Mouse (Mus musculus): ENCODE measurements around the gene Arf3. TPM values are rescaled to one million over a fixed set of nuclear protein-coding genes. Genes with fewer than 3 reads are reported as not detected.

Arf3 gene
- polyA plus RNA-seq, 1 experiment from 2014 or later: 37.1 TPM

Other genes with a start within 250 kb of the Arf3 start
- 97.3 and 99.7 TPM in 2 replicates for gene Kansl2, start 228.9 kb downstream of the Arf3 start, polyA plus RNA-seq (2014; fragmentation: Nextera tagmentation; extraction: Ambion mirVana)
- gene Ccnt1, start 192.3 kb downstream of the Arf3 start, polyA plus RNA-seq (2014; fragmentation: Nextera tagmentation; extraction: Ambion mirVana): 48.7 and 52.6 TPM in 2 replicates
- gene 4930415O20Rik, start 192.2 kb downstream of the Arf3 start, polyA plus RNA-seq (2014; fragmentation: Nextera tagmentation; extraction: Ambion mirVana): 0.35 and 0.59 TPM in 2 replicates
- gene Adcy6, start 153.1 kb downstream of the Arf3 start, polyA plus RNA-seq (2014; fragmentation: Nextera tagmentation; extraction: Ambion mirVana): 19.8 and 21.9 TPM in 2 replicates
- 31.5 and 34.8 TPM in 2 replicates for gene Cacnb3, start 132.4 kb downstream of the Arf3 start, polyA plus RNA-seq (2014; fragmentation: Nextera tagmentation; extraction: Ambion mirVana)
- gene Ddx23, start 100.3 kb downstream of the Arf3 start, polyA plus RNA-seq (2014; fragmentation: Nextera tagmentation; extraction: Ambion mirVana): 27.1 TPM in 2 replicates
- gene Rnd1, start 85.8 kb downstream of the Arf3 start, polyA plus RNA-seq (2014; fragmentation: Nextera tagmentation; extraction: Ambion mirVana): 0.83 and 1.0 TPM in 2 replicates
- gene Ccdc65, start 55.0 kb downstream of the Arf3 start, polyA plus RNA-seq (2014; fragmentation: Nextera tagmentation; extraction: Ambion mirVana): 0.57 and 1.6 TPM in 2 replicates
- gene Fkbp11, start 35.0 kb downstream of the Arf3 start, polyA plus RNA-seq (2014; fragmentation: Nextera tagmentation; extraction: Ambion mirVana): 47.9 and 53.1 TPM in 2 replicates
- 0.12 TPM in 1 of 2 replicates, not detected in the other for gene Wnt10b, start 14.9 kb upstream of the Arf3 start, polyA plus RNA-seq (2014; fragmentation: Nextera tagmentation; extraction: Ambion mirVana)
- not detected in 2 replicates for gene Wnt1, start 26.6 kb upstream of the Arf3 start, polyA plus RNA-seq (2014; fragmentation: Nextera tagmentation; extraction: Ambion mirVana)
- gene Ddn, start 46.3 kb upstream of the Arf3 start, polyA plus RNA-seq (2014; fragmentation: Nextera tagmentation; extraction: Ambion mirVana): not detected in 2 replicates
- 77.0 and 77.3 TPM in 2 replicates for gene Prkag1, start 68.3 kb upstream of the Arf3 start, polyA plus RNA-seq (2014; fragmentation: Nextera tagmentation; extraction: Ambion mirVana)
- gene Kmt2d, start 108.0 kb upstream of the Arf3 start, polyA plus RNA-seq (2014; fragmentation: Nextera tagmentation; extraction: Ambion mirVana): 16.2 and 17.5 TPM in 2 replicates
- 9.5 and 11.4 TPM in 2 replicates for gene Rhebl1, start 131.3 kb upstream of the Arf3 start, polyA plus RNA-seq (2014; fragmentation: Nextera tagmentation; extraction: Ambion mirVana)
- gene Dhh, start 135.3 kb upstream of the Arf3 start, polyA plus RNA-seq (2014; fragmentation: Nextera tagmentation; extraction: Ambion mirVana): 0.62 and 1.0 TPM in 2 replicates
- gene Lmbr1l, start 155.0 kb upstream of the Arf3 start, polyA plus RNA-seq (2014; fragmentation: Nextera tagmentation; extraction: Ambion mirVana): 4.1 and 5.5 TPM in 2 replicates
- 1,667 and 1,776 TPM in 2 replicates for gene Tuba1b, start 171.4 kb upstream of the Arf3 start, polyA plus RNA-seq (2014; fragmentation: Nextera tagmentation; extraction: Ambion mirVana)
- gene Gm49450, start 190.3 kb upstream of the Arf3 start, polyA plus RNA-seq (2014; fragmentation: Nextera tagmentation; extraction: Ambion mirVana): not detected in 2 replicates
- gene Tuba1a, start 190.5 kb upstream of the Arf3 start, polyA plus RNA-seq (2014; fragmentation: Nextera tagmentation; extraction: Ambion mirVana): 1,282 and 1,437 TPM in 2 replicates

Measured in intestine, embryonic 14.5 days (tissue).